ENCODE assay signal across 12 mouse cellular contexts in genomic region chr4:154134803-154135202, GRCm38 (mm10). TPM values are rescaled to one million over a fixed set of nuclear protein-coding genes. Genes with fewer than 3 reads are reported as not detected.
"Had no signal": no experiment of that assay in that cellular context is flagged by ENCODE, and none has a peak within 500 bp of the region (broad histone marks: within the 10 kb centered on the region; RNA-seq: fewer than 3 reads in every experiment).

No protein-coding gene starts in this region.

- H3K9me3 ChIP-seq: midbrain, embryonic 12.5 days; neural tube, embryonic 13.5 days had no signal

- H3K27ac ChIP-seq: hindbrain, postnatal 0 days; midbrain, embryonic 12.5 days; neural tube, embryonic 13.5 days had no signal

- H3K4me3 ChIP-seq: midbrain, embryonic 12.5 days; neural tube, embryonic 13.5 days had no signal

- H3K4me2 ChIP-seq: midbrain, embryonic 12.5 days; neural tube, embryonic 13.5 days had no signal

- DNase-seq: kidney, adult 11 months; kidney, postnatal 36 days; layer of hippocampus, adult 9-11 months; lung, postnatal 4 days; retina, postnatal 1 day; right cerebral cortex, postnatal 14 days; thymus, postnatal 4 days had no signal

- ATAC-seq: hindbrain, postnatal 0 days; lung, postnatal 0 days; midbrain, embryonic 16.5 days had no signal

- H3K36me3 ChIP-seq: midbrain, embryonic 12.5 days; neural tube, embryonic 13.5 days had no signal

- H3K9ac ChIP-seq: midbrain, embryonic 12.5 days; neural tube, embryonic 13.5 days had no signal

RNA-seq across cellular contexts. Expression of gene Trp73, which starts 5.2 kb away (rescaled TPM):
- polyA plus RNA-seq: neural tube, embryonic 13.5 days had no signal
